Mouse (Mus musculus) urinary bladder, postnatal 10 days (tissue): ENCODE results near the gene Fut2.
A peak's percentile ranks its signal among the peaks of the same experiment; 100 is the strongest.

Source experiments
- DNase-seq: peaks from one replicate; pipeline ENCODE4 v3.0.0; 2022; ENCODE audit warnings: low spot score

Fut2 gene

GRCm38 (mm10) chr7:45598960-45599879 is 67.0 kb downstream of the Fut2 start:
- DNase-seq, result peak; percentile 5
